Mouse (Mus musculus): ENCODE measurements at regions not wholly inside any gene's neighbourhood (a gene's known extent, or its start where the extent isn't known, plus 50 kb on each side); places are given as distances from the start of the nearest gene placed in this dataset.

- TF ChIP-seq POLR2A (IDR thresholded peaks at IDR 0.05; ENCODE audit: low read depth, low read length) (no peak), CTCF (IDR thresholded peaks at IDR 0.05; ENCODE audit: extremely low read depth, insufficient read depth, insufficient read length, insufficient replicate concordance) (no peak)
Observed at GRCm38 (mm10) chr16:84629868-84630267, 105.7 kb downstream of the Mrpl39 start.
